Mouse (Mus musculus) heart, adult 18-20 months (tissue): ENCODE measurements around the gene Fbxo7. TPM values are rescaled to one million over a fixed set of nuclear protein-coding genes. Genes with fewer than 3 reads are reported as not detected.

ENCODE experiments used
- DNase-seq, 2 experiments: peaks; one replicate each; pipeline ENCODE4 v3.0.0; 2021 to 2022; ENCODE audit warnings: mixed read lengths in 1 of 2
- total RNA-seq, 2 experiments: library from RNA; stranded (reverse); gene quantifications; 2 replicates each; pipeline ENCODE4 v1.2.3; 2021

The Fbxo7 gene
- total RNA-seq, 2 experiments from 2014 or later, result 14.4 to 17.9 TPM

DNA sequence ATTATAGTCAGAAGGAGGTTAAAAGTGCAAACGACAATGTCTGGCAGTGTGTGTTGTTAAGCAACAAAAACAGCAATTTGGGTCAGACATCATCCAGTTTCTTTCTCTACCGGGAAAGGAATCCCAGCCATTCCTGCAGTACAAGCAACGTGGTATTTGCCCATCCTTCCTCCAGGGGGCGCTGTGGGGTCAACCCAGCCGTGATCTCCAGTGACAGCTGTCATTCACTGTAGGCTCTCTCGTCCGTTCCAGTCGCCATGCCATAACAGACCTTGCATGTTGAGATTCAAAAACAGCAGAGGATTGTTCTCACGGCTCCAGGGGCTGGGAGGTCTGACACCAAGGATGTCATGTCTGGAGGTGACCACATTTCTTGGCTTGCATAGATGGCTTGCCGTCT, 70.1 kb downstream of the Fbxo7 start:
- DNase-seq, result peak in 1 of 2 experiments; percentile 44

DNA sequence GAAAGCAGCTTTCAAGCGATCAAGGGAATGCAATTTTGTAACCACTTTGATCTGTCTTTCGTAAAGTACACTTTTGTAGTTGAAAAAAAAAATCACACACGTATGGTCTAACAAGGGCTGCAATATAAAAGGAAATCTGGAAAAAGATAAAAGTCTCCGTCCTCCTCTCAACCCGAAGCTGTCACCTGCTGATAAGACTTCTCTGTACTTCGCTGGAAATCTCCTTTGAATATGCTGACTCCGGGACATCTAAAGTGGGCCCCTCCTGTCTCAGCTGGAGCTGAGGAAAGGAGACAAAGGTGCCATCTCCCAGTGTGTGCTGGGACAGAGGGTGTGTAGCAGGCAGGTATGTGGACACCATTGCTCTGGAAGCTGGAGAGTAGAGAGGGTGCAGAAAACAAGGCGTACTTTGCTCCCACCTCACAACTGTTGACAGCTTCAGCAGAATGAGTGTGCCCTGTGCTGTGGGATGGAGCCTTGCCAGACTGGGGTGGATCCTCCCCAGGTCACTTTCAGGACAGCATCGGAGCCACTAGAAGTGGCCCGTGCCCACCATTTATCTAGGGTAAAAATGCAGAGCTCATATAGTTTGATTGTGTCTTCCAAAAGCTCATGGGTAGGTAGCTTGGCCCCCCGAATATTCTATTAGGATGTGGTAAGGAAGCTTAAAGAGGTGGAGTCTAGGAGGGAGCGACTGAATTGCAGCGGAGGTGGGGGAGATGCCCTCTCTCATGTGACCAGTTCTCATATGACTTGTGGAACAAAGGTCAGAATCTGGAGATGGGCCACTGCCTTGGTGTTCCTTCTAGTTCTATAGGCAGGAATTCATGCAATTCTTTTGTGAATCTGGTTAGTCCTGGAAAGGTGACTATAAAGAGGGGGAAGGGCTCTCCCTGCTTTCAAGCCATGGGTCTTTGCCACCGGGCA, 71.6 kb downstream of the Fbxo7 start:
- DNase-seq, result peak; percentile 29 to 35

DNA sequence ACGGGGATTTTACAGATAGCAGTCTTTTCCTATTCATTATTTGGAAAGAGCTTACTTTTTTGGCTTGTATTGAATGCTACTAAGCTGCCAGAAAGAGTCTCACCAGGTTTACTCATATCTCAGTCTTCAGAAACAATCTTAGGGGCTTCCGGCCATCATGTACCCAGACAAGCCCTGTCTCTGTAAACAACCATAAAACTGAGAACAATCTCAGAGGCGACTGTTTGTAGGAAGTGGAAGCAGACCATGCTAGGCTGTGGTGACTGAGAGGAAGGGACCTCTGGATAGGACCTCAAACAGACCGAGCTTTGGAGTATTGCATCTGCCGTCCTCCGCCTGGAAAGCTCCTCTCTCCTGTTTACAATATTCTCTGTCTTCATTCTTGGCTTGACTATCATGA, 76.6 kb downstream of the Fbxo7 start:
- DNase-seq, result no peak

DNA sequence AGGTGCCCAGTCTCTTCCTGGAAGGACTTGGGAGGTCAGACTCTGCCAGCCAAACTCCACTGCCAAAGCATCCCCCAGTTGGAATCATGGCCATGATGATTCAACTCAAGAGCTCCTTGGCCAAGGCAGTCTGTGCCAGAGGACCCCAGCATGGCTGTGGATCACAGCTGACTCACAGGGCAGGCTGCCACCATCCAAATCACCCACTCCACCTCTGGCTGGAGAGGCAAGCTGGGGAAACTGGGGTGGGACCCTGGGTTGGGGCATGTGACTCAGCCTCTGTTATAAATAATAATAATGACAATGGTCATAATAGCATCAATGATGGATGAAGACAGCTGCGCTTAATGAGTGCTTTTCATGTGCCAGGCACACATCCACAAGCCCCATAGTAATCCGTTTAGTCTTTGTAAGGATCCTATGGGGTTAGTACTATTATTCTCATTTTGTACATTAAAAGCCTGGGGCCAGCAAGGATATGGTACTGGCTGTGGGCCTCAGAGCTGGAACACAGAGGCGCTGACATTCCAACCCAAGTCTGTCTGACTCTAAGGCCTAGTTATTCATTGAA, 78.6 kb downstream of the Fbxo7 start:
- DNase-seq, result peak; percentile 52 to 76

Other genes starting within 250 kb of the Fbxo7 start
- 10 to 100 TPM; 16.0 to 16.1 TPM for gene Pwp1, start 192.5 kb upstream of the Fbxo7 start, total RNA-seq
- 10 to 100 TPM; 11.2 to 12.4 TPM for gene Prdm4, start 104.8 kb upstream of the Fbxo7 start, total RNA-seq
- gene Ascl4, start 94.3 kb upstream of the Fbxo7 start, total RNA-seq, result not detected
- 10 to 100 TPM; 82.3 to 82.9 TPM for gene Rtcb, start 64.1 kb upstream of the Fbxo7 start, total RNA-seq
- not detected for gene Bpifc, start 10.1 kb upstream of the Fbxo7 start, total RNA-seq